Mouse (Mus musculus): ENCODE measurements around the gene St6galnac4. TPM values are rescaled to one million over a fixed set of nuclear protein-coding genes. Genes with fewer than 3 reads are reported as not detected.
A peak's percentile ranks its signal among the peaks of the same experiment; 100 is the strongest.

Gene St6galnac4
- polyA plus RNA-seq, 1 experiment from 2014 or later: 24.7 TPM

- no peak overlapping the region for H3K27ac ChIP-seq (ENCODE audit: low read length)
- H3K36me3 ChIP-seq (ENCODE audit: insufficient read depth, low read length): no peaks in the 10 kb centered on the region
- no peaks in the 10 kb centered on the region for H3K27me3 ChIP-seq (ENCODE audit: insufficient read depth, low read length)
- H3K4me2 ChIP-seq (replicated peaks; ENCODE audit: low read depth, low read length): no peak overlapping the region
- 73% methylated on average over 9 of the region's 9 CpGs for WGBS
- H3K4me1 ChIP-seq (ENCODE audit: insufficient read depth, low read length): peaks cover 24% of the 10 kb centered on the region
- no peak for ATAC-seq (ENCODE audit: low FRiP score, low TSS enrichment)
- H3K9me3 ChIP-seq (ENCODE audit: low read length): no peaks in the 10 kb centered on the region
- no peak overlapping the region for H3K4me3 ChIP-seq (ENCODE audit: low read length)
- H3K9ac ChIP-seq (replicated peaks; ENCODE audit: low read length): no peak overlapping the region
Measured at GRCm38 (mm10) chr2:32644083-32644482, 57.2 kb downstream of the St6galnac4 start.

DNA sequence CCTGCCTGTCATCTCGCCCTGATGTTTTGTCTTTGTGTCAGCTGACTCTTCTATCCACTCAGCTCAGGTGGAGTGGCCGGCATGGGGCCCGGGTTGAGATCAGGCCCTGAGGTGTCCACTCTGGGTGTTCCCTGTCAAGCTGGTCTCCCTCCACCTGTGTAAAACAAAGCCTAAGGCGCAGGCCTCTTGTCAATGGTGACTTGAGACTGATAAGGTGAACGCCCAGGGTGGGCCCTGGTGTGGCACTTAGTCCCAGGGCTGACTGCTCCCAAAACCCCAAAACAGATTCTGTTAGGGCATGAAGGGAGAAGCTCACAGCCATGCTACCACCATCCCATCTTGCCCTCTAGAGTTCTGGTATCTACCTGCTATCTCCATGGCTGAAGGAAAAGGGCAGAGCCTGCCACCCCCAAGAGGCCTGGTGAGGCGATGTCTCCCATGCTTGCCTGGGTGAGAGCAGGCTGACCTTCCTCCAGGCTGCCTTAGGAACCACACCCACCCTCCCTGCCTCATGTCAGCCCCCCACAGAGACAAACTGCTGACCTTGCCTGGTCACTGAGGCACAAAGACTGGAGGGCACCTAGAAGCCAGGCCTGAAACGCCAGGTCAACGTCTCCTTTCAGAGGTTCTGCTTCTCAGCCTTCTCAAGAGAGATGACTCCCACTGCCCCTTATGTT lies 58.0 kb downstream of the St6galnac4 start:
- WGBS: 72% methylated on average over 8 of the region's 8 CpGs
- Histone ChIP-seq H3K9me3 (ENCODE audit: low read length) (no peaks in the 10 kb centered on the region), H3K27ac (ENCODE audit: low read length) (no peak overlapping the region), H3K4me2 (replicated peaks; ENCODE audit: low read depth, low read length) (no peak overlapping the region), H3K36me3 (ENCODE audit: insufficient read depth, low read length) (no peaks in the 10 kb centered on the region), H3K4me3 (ENCODE audit: low read length) (no peak overlapping the region), H3K27me3 (ENCODE audit: insufficient read depth, low read length) (no peaks in the 10 kb centered on the region), H3K9ac (replicated peaks; ENCODE audit: low read length) (no peak overlapping the region; the same call in 1 of the 2 replicates), H3K4me1 (ENCODE audit: insufficient read depth, low read length) (peaks cover 24% of the 10 kb centered on the region)
- no peak for ATAC-seq (ENCODE audit: low FRiP score, low TSS enrichment)

- 52% methylated on average over 3 of the region's 3 CpGs for WGBS
- Histone ChIP-seq H3K9me3 (ENCODE audit: low read length) (no peaks in the 10 kb centered on the region), H3K36me3 (ENCODE audit: insufficient read depth, low read length) (no peaks in the 10 kb centered on the region)
Measured at GRCm38 (mm10) chr2:32645647-32646046, 58.8 kb downstream of the St6galnac4 start.

DNA sequence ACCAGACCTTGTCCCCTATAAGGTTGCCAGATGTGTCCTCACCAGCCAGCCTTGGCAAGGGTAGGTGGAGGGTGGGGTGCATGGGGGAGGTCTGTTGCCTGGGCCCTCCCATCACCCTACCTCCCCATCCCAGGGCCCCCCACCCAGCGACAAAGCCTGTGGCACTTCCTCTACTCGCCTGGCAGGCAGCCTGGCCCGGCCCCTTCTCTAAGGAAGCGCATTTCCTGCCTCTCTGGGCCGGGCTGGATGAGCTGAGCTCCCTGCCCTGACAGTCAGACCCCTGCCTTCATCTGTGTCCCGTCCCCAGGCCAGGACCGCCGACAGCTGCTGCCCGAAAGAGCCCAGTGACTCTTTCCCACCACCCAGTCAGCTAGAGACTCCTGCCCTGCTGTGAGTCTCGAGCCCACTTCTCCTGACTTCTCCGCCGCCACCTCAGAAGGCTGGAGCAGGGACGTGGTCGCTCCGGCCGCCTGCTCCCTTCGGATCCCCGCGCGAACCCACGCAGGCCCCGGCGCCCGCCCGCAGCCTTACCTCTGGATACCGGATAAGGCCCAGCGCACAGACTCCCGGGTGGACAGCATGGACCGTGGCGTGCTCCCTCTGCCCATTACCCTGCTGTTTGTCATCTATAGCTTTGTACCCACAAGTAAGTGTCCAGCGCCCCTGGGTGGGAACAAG lies 59.6 kb downstream of the St6galnac4 start, which contains the start of gene Eng:
Eng (plus strand) TSS at position 217 of the 678 bp plus-strand sequence.
- H3K27ac ChIP-seq (ENCODE audit: low read length): peak within 1 kb of the TSS; percentile 63
- H3K4me2 ChIP-seq (replicated peaks; ENCODE audit: low read depth, low read length): peak within 1 kb of the TSS; percentile 36
- no peaks in the 10 kb centered on the region for H3K36me3 ChIP-seq (ENCODE audit: insufficient read depth, low read length)
- H3K9me3 ChIP-seq (ENCODE audit: low read length): no peaks in the 10 kb centered on the region
- H3K9ac ChIP-seq (replicated peaks; ENCODE audit: low read length): peak within 1 kb of the TSS; percentile 67
- no peaks in the 10 kb centered on the region for H3K27me3 ChIP-seq (ENCODE audit: insufficient read depth, low read length)
- peaks cover 19% of the 10 kb centered on the region for H3K4me1 ChIP-seq (ENCODE audit: insufficient read depth, low read length)
- ATAC-seq (ENCODE audit: low FRiP score, low TSS enrichment): peak; percentile 64
- WGBS: 65% methylated on average over 31 of the region's 31 CpGs
- peak within 1 kb of the TSS; percentile 49 for H3K4me3 ChIP-seq (ENCODE audit: low read length)

More at GRCm38 (mm10) chr2:32645647-32646046, 58.8 kb downstream of the St6galnac4 start:
- H3K27ac ChIP-seq (ENCODE audit: low read length): peak overlapping the region; percentile 63; the same call in 1 of the 2 replicates
- H3K4me3 ChIP-seq (ENCODE audit: low read length): no peak overlapping the region
- H3K4me2 ChIP-seq (replicated peaks; ENCODE audit: low read depth, low read length): no peak overlapping the region
- no peak for ATAC-seq (ENCODE audit: low FRiP score, low TSS enrichment)
- no peak overlapping the region for H3K9ac ChIP-seq (replicated peaks; ENCODE audit: low read length)
- peaks cover 21% of the 10 kb centered on the region for H3K4me1 ChIP-seq (ENCODE audit: insufficient read depth, low read length)
- no peaks in the 10 kb centered on the region for H3K27me3 ChIP-seq (ENCODE audit: insufficient read depth, low read length)

GRCm38 (mm10) chr2:32647366-32647765 lies 60.5 kb downstream of the St6galnac4 start:
- H3K9ac ChIP-seq (replicated peaks; ENCODE audit: low read length): peak overlapping the region; percentile 67
- H3K27me3 ChIP-seq (ENCODE audit: insufficient read depth, low read length): no peaks in the 10 kb centered on the region
- H3K27ac ChIP-seq (ENCODE audit: low read length): peak overlapping the region; percentile 63; the same call in 1 of the 2 replicates
- no peaks in the 10 kb centered on the region for H3K36me3 ChIP-seq (ENCODE audit: insufficient read depth, low read length)
- H3K4me1 ChIP-seq (ENCODE audit: insufficient read depth, low read length): peaks cover 19% of the 10 kb centered on the region
- no peak for ATAC-seq (ENCODE audit: low FRiP score, low TSS enrichment)
- WGBS: 80% methylated on average over 7 of the region's 7 CpGs
- H3K4me2 ChIP-seq (replicated peaks; ENCODE audit: low read depth, low read length): peak overlapping the region; percentile 36
- peak overlapping the region; percentile 49 for H3K4me3 ChIP-seq (ENCODE audit: low read length)
- no peaks in the 10 kb centered on the region for H3K9me3 ChIP-seq (ENCODE audit: low read length)

Other genes starting within 250 kb of the St6galnac4 start
- gene Ciz1, start 234.8 kb upstream of the St6galnac4 start, polyA plus RNA-seq (2015; fragmentation: Nextera tagmentation; extraction: Ambion mirVana): 54.9 and 66.7 TPM in 2 replicates
- gene Dnm1, start 233.8 kb upstream of the St6galnac4 start, polyA plus RNA-seq (2015; fragmentation: Nextera tagmentation; extraction: Ambion mirVana): 5.4 TPM in 2 replicates
- 50.1 and 51.6 TPM in 2 replicates for gene 1110008P14Rik, start 205.2 kb upstream of the St6galnac4 start, polyA plus RNA-seq (2015; fragmentation: Nextera tagmentation; extraction: Ambion mirVana)
- gene Lcn2, start 198.8 kb upstream of the St6galnac4 start, polyA plus RNA-seq (2015; fragmentation: Nextera tagmentation; extraction: Ambion mirVana): 9.0 and 12.7 TPM in 2 replicates
- 38.3 and 39.5 TPM in 2 replicates for gene Ptges2, start 191.2 kb upstream of the St6galnac4 start, polyA plus RNA-seq (2015; fragmentation: Nextera tagmentation; extraction: Ambion mirVana)
- gene Naif1, start 136.6 kb upstream of the St6galnac4 start, polyA plus RNA-seq (2015; fragmentation: Nextera tagmentation; extraction: Ambion mirVana): 7.3 and 8.2 TPM in 2 replicates
- 21.2 and 21.9 TPM in 2 replicates for gene Slc25a25, start 135.7 kb upstream of the St6galnac4 start, polyA plus RNA-seq (2015; fragmentation: Nextera tagmentation; extraction: Ambion mirVana)
- 13.3 and 15.0 TPM in 2 replicates for gene Fam102a, start 51.8 kb upstream of the St6galnac4 start, polyA plus RNA-seq (2015; fragmentation: Nextera tagmentation; extraction: Ambion mirVana)
- 106 and 108 TPM in 2 replicates for gene Dpm2, start 16.2 kb upstream of the St6galnac4 start, polyA plus RNA-seq (2015; fragmentation: Nextera tagmentation; extraction: Ambion mirVana)
- 2.5 and 2.6 TPM in 2 replicates for gene Pip5kl1, start 12.3 kb upstream of the St6galnac4 start, polyA plus RNA-seq (2015; fragmentation: Nextera tagmentation; extraction: Ambion mirVana)
- gene 9430097D07Rik, start 11.4 kb upstream of the St6galnac4 start, polyA plus RNA-seq (2015; fragmentation: Nextera tagmentation; extraction: Ambion mirVana): 0.12 and 0.16 TPM in 2 replicates
- gene St6galnac6, start 12.6 kb downstream of the St6galnac4 start, polyA plus RNA-seq (2015; fragmentation: Nextera tagmentation; extraction: Ambion mirVana): 18.5 and 18.6 TPM in 2 replicates
- 35.7 and 39.1 TPM in 2 replicates for gene Ak1, start 34.7 kb downstream of the St6galnac4 start, polyA plus RNA-seq (2015; fragmentation: Nextera tagmentation; extraction: Ambion mirVana)
- gene Eng, start 59.5 kb downstream of the St6galnac4 start, polyA plus RNA-seq (2015; fragmentation: Nextera tagmentation; extraction: Ambion mirVana): 93.6 and 98.7 TPM in 2 replicates
- 42.3 and 45.1 TPM in 2 replicates for gene Fpgs, start 117.0 kb downstream of the St6galnac4 start, polyA plus RNA-seq (2015; fragmentation: Nextera tagmentation; extraction: Ambion mirVana)
- gene Cdk9, start 126.0 kb downstream of the St6galnac4 start, polyA plus RNA-seq (2015; fragmentation: Nextera tagmentation; extraction: Ambion mirVana): 113 and 115 TPM in 2 replicates
- 41.5 and 44.2 TPM in 2 replicates for gene Sh2d3c, start 134.0 kb downstream of the St6galnac4 start, polyA plus RNA-seq (2015; fragmentation: Nextera tagmentation; extraction: Ambion mirVana)
- gene 6330409D20Rik, start 153.9 kb downstream of the St6galnac4 start, polyA plus RNA-seq (2015; fragmentation: Nextera tagmentation; extraction: Ambion mirVana): 0.16 TPM in 1 of 2 replicates, not detected in the other
- gene Tor2a, start 170.1 kb downstream of the St6galnac4 start, polyA plus RNA-seq (2015; fragmentation: Nextera tagmentation; extraction: Ambion mirVana): 79.3 and 82.9 TPM in 2 replicates
- gene Ttc16, start 188.5 kb downstream of the St6galnac4 start, polyA plus RNA-seq (2015; fragmentation: Nextera tagmentation; extraction: Ambion mirVana): 0.21 and 0.29 TPM in 2 replicates
- gene Ptrh1, start 188.7 kb downstream of the St6galnac4 start, polyA plus RNA-seq (2015; fragmentation: Nextera tagmentation; extraction: Ambion mirVana): 6.1 and 6.8 TPM in 2 replicates
- gene Cfap157, start 197.3 kb downstream of the St6galnac4 start, polyA plus RNA-seq (2015; fragmentation: Nextera tagmentation; extraction: Ambion mirVana): 0.29 and 0.32 TPM in 2 replicates